Mouse (Mus musculus): Measurements from ENCODE around the gene Nt5m. TPM values are rescaled to one million over a fixed set of nuclear protein-coding genes. Genes with fewer than 3 reads are reported as not detected.
A peak's percentile ranks its signal among the peaks of the same experiment; 100 is the strongest.
"Not testable (repeated sequence)": the region's sequence is repeated elsewhere in the genome, so short reads cannot be mapped to it uniquely, and the experiment has no call there.

The Nt5m gene
- total RNA-seq, 2 experiments from 2014 or later: 26.0 to 30.8 TPM

DNA sequence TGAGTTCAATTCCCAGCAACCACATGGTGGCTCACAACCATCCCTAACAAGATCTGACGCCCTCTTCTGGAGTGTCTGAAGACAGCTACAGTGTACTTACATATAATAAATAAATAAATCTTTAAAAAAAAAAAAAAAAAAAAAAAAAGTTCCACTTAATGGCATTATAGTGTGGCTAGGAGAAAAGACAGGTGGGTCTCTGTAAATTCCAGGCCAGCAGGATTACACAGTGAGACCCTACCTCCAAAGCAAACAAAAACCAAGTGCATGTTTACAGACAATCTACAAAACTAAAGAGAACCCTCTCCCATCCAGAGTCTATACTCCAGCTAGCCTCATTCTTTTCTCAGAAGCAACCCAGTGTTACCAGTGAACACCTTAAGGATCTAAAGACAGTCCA is 1.5 kb upstream of the Nt5m start:
- intact Hi-C loops (cut with DNase I); DNase-seq (ENCODE audit: low spot score): not testable (repeated sequence)

- no peak for DNase-seq (ENCODE audit: low spot score)
- intact Hi-C loops (cut with DNase I): no loop called here
These were observed 821 bp upstream of the Nt5m start for GRCm38 (mm10) chr11:59838426-59838825.

- intact Hi-C loops (cut with DNase I): no loop called here
- DNase-seq (ENCODE audit: low spot score): peak; percentile 92
These were observed 346 bp downstream of the Nt5m start, which contains the start of gene Cops3 for GRCm38 (mm10) chr11:59839459-59840126. Gene Cops3, minus strand, starts transcription at chr11:59839838.

GRCm38 (mm10) chr11:59846311-59846710 is 7.1 kb downstream of the Nt5m start:
- no peak for DNase-seq (ENCODE audit: low spot score)
- intact Hi-C loops (cut with DNase I): no loop called here

GRCm38 (mm10) chr11:59847131-59847530 is 7.9 kb downstream of the Nt5m start:
- intact Hi-C loops (cut with DNase I): no loop called here
- DNase-seq (ENCODE audit: low spot score): no peak

GRCm38 (mm10) chr11:59847891-59848884 is 8.9 kb downstream of the Nt5m start:
- DNase-seq (ENCODE audit: low spot score): peak; percentile 65
- intact Hi-C loops (cut with DNase I): no loop called here

DNA sequence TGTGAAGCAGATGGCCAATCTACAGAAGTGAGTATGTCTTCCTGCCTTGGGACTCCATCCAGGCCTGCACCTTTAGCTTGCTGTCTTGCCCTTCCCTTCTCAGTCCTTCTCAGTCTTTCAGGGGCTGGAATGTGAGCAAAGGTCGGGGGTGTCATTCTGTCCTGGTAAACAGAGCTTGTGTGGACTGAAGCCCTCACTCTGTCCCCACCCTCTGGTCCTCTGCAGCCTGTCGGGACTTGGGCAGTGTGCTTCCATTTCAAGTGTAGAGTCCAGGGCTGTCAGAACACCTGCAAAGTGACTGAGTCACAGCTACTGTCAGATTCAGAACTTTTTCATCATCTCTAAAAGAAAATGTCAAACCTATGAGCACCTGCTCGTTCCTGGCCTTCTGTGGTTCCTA is 13.6 kb downstream of the Nt5m start:
- intact Hi-C loops (cut with DNase I): no loop called here
- no peak for DNase-seq (ENCODE audit: low spot score)

GRCm38 (mm10) chr11:59860467-59860866 is 21.2 kb downstream of the Nt5m start:
- DNase-seq (ENCODE audit: low spot score): no peak
- intact Hi-C loops (cut with DNase I): no loop called here

- intact Hi-C loops (cut with DNase I): no loop called here
- no peak for DNase-seq (ENCODE audit: low spot score)
These were observed 25.1 kb downstream of the Nt5m start for GRCm38 (mm10) chr11:59864316-59864715.

DNA sequence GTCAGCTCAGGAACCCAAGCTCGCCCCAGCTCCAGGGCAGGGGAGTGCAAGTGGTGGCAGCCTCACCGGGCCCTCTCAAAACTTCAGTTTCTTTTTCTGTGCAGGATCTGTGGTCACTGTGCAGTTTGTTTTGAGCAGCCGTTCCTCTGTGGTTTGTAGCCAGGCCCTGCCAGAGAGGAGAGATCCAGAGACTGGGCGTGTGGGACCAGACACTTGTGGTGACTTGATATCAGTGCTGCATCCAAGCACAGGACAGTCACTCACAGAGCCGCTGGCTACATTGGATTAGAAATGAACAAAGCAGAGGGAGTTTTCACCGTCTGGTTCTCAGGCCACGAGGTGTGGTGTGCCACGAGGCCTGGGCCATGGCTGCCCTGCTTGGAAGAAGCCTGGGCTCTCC is 32.9 kb downstream of the Nt5m start:
- intact Hi-C loops (cut with DNase I): no loop called here
- no peak for DNase-seq (ENCODE audit: low spot score)

- peak; percentile 51 for DNase-seq (ENCODE audit: low spot score)
- intact Hi-C loops (cut with DNase I): loop anchor here (1.0 kb wide), 3 partner anchors 85 to 195 kb away; no protein-coding TSS in a partner anchor
These were observed 40.8 kb downstream of the Nt5m start for GRCm38 (mm10) chr11:59880031-59880430.

GRCm38 (mm10) chr11:59885217-59885986 is 46.2 kb downstream of the Nt5m start:
- peak; percentile 42 for DNase-seq (ENCODE audit: low spot score)
- intact Hi-C loops (cut with DNase I): no loop called here

- intact Hi-C loops (cut with DNase I): no loop called here
- no peak for DNase-seq (ENCODE audit: low spot score)
These were observed 47.7 kb downstream of the Nt5m start for GRCm38 (mm10) chr11:59886952-59887351.

DNA sequence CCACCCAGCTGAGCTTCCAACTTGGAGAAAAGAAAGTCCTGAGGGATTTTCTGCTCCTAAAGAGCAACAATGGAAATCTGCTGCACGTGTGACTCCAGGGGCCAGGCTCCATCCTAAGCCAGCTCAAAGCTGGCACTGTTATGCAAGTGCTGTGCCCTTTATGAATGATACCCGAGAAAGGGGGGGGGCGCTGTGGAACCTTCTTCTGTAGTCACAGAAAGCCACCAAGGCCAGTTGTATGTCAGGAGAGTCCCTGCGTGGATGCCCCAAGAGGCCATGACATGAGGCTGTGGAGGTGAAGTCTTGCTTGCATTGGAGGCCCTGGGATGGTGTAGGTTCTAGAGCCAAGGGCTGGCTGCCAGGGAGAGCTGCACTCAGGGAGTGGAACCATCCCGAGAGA is 48.9 kb downstream of the Nt5m start:
- intact Hi-C loops (cut with DNase I): no loop called here
- no peak for DNase-seq (ENCODE audit: low spot score)

DNA sequence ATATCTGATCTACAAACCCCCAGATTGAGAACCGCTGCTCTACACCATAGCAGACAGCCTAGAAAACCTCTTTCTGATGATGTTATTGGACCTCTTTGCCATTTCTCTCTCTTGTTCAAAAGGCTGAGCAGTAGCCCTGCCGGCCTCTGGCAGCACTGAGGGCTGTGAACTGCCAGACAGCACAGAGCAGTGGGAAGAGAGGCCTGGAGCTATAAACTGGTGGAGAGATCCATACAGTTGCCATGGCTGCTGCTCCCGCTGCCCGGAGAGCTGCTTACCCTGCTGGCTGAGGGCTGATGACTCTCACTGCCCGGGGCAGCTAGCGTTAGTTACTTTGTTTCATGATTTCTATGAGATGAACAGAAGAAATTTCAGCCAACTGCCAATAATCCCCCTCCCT is 52.6 kb downstream of the Nt5m start:
- no peak for DNase-seq (ENCODE audit: low spot score)
- intact Hi-C loops (cut with DNase I): no loop called here

GRCm38 (mm10) chr11:59893153-59893788 is 54.0 kb downstream of the Nt5m start:
- no peak for DNase-seq (ENCODE audit: low spot score)
- intact Hi-C loops (cut with DNase I): no loop called here

DNA sequence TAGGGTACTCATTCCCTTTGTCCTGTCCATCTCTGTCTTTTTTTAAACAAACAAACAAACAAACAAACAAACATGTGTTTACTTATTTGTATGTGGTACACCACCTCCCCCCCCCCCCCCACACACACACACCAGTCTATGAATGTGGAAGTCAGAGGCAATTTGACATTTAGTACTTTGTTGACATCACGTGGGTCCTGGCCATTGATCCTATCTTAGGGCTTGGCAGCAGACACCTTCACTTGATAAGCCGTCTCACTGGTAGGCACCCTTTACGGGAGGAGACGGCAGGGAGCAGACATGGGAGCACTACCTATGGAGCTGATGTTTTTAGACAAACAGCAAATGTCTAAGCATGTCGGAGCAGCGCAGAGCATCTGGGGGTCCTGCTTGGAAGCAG is 55.7 kb downstream of the Nt5m start:
- intact Hi-C loops (cut with DNase I): no loop called here
- DNase-seq (ENCODE audit: low spot score): no peak

GRCm38 (mm10) chr11:59895316-59895715 is 56.1 kb downstream of the Nt5m start:
- intact Hi-C loops (cut with DNase I): no loop called here

DNA sequence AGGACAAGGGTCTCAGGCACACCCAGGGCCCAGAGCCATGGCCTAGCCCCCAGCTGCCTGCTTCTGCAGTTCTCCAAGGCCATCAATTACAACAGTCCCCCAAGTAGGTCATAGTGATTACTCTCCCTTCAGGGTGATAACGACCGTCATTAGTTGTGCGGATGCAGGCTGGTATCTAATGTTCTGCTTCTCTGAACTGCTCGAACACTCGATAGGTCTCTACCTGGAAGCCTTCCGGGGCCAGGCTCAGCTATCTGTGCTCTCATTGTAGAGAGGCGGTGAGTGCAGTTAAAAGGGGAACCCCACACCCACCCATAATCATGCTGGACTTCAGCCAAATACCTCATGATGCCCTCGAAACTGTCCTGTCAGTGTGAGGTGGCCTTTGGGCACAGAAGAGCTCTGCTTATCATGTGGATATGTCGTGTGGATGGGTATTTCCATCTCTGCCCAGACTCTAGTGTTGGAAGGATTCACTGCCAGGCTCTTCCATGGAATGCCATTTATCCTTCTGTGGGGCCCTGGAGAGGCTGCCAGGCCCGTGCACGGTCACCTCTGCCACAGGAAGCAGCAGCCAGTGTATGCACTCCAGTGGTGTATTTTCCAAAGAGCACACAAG is 58.8 kb downstream of the Nt5m start:
- intact Hi-C loops (cut with DNase I): no loop called here
- no peak for DNase-seq (ENCODE audit: low spot score)

More at GRCm38 (mm10) chr11:59895316-59895715, 56.1 kb downstream of the Nt5m start:
- DNase-seq (ENCODE audit: low spot score): no peak
